Mouse (Mus musculus): ENCODE data around the gene Ehd2. TPM values are rescaled to one million over a fixed set of nuclear protein-coding genes. Genes with fewer than 3 reads are reported as not detected.
A peak's percentile ranks its signal among the peaks of the same experiment; 100 is the strongest.

Ehd2 gene
- polyA plus RNA-seq, 1 experiment from 2014 or later = 5.6 TPM

GRCm38 (mm10) chr7:15954978-15955443 lies 12.4 kb downstream of the Ehd2 start:
- H3K36me3 ChIP-seq (ENCODE audit: control insufficient read depth, insufficient read depth) = no peaks in the 10 kb centered on the region
- H3K4me1 ChIP-seq (ENCODE audit: control insufficient read depth, low read depth, low read length) = peaks cover 46% of the 10 kb centered on the region
- H3K27ac ChIP-seq (ENCODE audit: low read length) = peak overlapping the region; percentile 16
- H3K9ac ChIP-seq (ENCODE audit: low read depth, low read length) = peak overlapping the region; percentile 46; the same call in 1 of the 2 replicates
- 2% methylated on average over 19 of the region's 21 CpGs for WGBS (ENCODE audit: insufficient replicate concordance)
- peaks cover 3% of the 10 kb centered on the region; the same call in 1 of the 2 replicates for H3K27me3 ChIP-seq (ENCODE audit: control insufficient read depth, insufficient read depth, low read depth, low read length)
- ATAC-seq (ENCODE audit: low read depth) = peak; percentile 57
- H3K9me3 ChIP-seq (replicated peaks; ENCODE audit: control insufficient read depth, low read length) = no peaks in the 10 kb centered on the region
- peak overlapping the region; percentile 45 for H3K4me3 ChIP-seq (ENCODE audit: low read depth, low read length)
- H3K4me2 ChIP-seq (ENCODE audit: low read depth, low read length) = peak overlapping the region; percentile 73

- Histone ChIP-seq H3K27ac (ENCODE audit: low read length) (peak overlapping the region; percentile 16), H3K4me3 (ENCODE audit: low read depth, low read length) (no peak overlapping the region), H3K9ac (ENCODE audit: low read depth, low read length) (no peak overlapping the region), H3K36me3 (ENCODE audit: control insufficient read depth, insufficient read depth) (no peaks in the 10 kb centered on the region), H3K4me1 (ENCODE audit: control insufficient read depth, low read depth, low read length) (peaks cover 46% of the 10 kb centered on the region), H3K4me2 (ENCODE audit: low read depth, low read length) (peak overlapping the region; percentile 73), H3K27me3 (ENCODE audit: control insufficient read depth, insufficient read depth, low read depth, low read length) (peaks cover 3% of the 10 kb centered on the region; the same call in 1 of the 2 replicates), H3K9me3 (replicated peaks; ENCODE audit: control insufficient read depth, low read length) (no peaks in the 10 kb centered on the region)
- ATAC-seq (ENCODE audit: low read depth) = peak; percentile 69
- 21% methylated on average over 7 of the region's 7 CpGs for WGBS (ENCODE audit: insufficient replicate concordance)
These were observed 12.9 kb downstream of the Ehd2 start for GRCm38 (mm10) chr7:15954436-15954835.

GRCm38 (mm10) chr7:15953307-15954074 lies 13.9 kb downstream of the Ehd2 start:
- Histone ChIP-seq H3K27ac (ENCODE audit: low read length) (no peak overlapping the region; the same call in 1 of the 2 replicates), H3K4me1 (ENCODE audit: control insufficient read depth, low read depth, low read length) (peaks cover 55% of the 10 kb centered on the region), H3K4me2 (ENCODE audit: low read depth, low read length) (no peak overlapping the region), H3K9ac (ENCODE audit: low read depth, low read length) (no peak overlapping the region), H3K4me3 (ENCODE audit: low read depth, low read length) (no peak overlapping the region), H3K36me3 (ENCODE audit: control insufficient read depth, insufficient read depth) (no peaks in the 10 kb centered on the region), H3K9me3 (replicated peaks; ENCODE audit: control insufficient read depth, low read length) (no peaks in the 10 kb centered on the region), H3K27me3 (ENCODE audit: control insufficient read depth, insufficient read depth, low read depth, low read length) (peaks cover 3% of the 10 kb centered on the region; the same call in 1 of the 2 replicates)
- 41% methylated on average over 13 of the region's 13 CpGs for WGBS (ENCODE audit: insufficient replicate concordance)
- no peak for ATAC-seq (ENCODE audit: low read depth)

GRCm38 (mm10) chr7:15952416-15952815 lies 15.0 kb downstream of the Ehd2 start:
- Histone ChIP-seq H3K9me3 (replicated peaks; ENCODE audit: control insufficient read depth, low read length) (no peaks in the 10 kb centered on the region), H3K9ac (ENCODE audit: low read depth, low read length) (no peak overlapping the region), H3K4me2 (ENCODE audit: low read depth, low read length) (no peak overlapping the region), H3K36me3 (ENCODE audit: control insufficient read depth, insufficient read depth) (no peaks in the 10 kb centered on the region), H3K27me3 (ENCODE audit: control insufficient read depth, insufficient read depth, low read depth, low read length) (peaks cover 3% of the 10 kb centered on the region; the same call in 1 of the 2 replicates), H3K4me1 (ENCODE audit: control insufficient read depth, low read depth, low read length) (peaks cover 64% of the 10 kb centered on the region), H3K27ac (ENCODE audit: low read length) (peak overlapping the region; percentile 57), H3K4me3 (ENCODE audit: low read depth, low read length) (no peak overlapping the region)
- 23% methylated on average over 3 of the region's 3 CpGs for WGBS (ENCODE audit: insufficient replicate concordance)
- peak; percentile 78 for ATAC-seq (ENCODE audit: low read depth)

DNA sequence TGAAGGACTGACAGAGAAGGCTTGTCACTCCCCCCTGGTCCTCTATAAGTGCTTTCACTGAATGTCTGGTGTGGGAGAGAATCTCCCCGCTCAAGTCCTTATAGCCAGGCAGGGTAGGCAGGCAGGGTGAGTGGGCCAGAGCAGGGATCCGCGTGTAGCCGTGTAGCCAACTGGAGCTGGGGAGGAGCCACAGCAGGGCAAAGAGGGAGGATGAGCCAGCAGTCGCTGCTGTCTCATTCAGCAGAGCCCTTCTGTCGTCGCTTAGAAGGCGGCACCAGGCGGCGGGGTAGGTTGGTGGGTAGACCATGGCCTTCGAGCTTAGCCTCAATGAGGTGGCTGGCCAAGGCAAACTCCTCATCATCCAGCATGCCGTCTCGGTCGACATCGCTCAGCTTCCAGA lies 17.4 kb downstream of the Ehd2 start:
- H3K36me3 ChIP-seq (ENCODE audit: control insufficient read depth, insufficient read depth) = no peaks in the 10 kb centered on the region
- no peak for ATAC-seq (ENCODE audit: low read depth)
- no peak overlapping the region for H3K4me2 ChIP-seq (ENCODE audit: low read depth, low read length)
- H3K4me3 ChIP-seq (ENCODE audit: low read depth, low read length) = no peak overlapping the region
- peaks cover 3% of the 10 kb centered on the region; the same call in 1 of the 2 replicates for H3K27me3 ChIP-seq (ENCODE audit: control insufficient read depth, insufficient read depth, low read depth, low read length)
- peaks cover 69% of the 10 kb centered on the region for H3K4me1 ChIP-seq (ENCODE audit: control insufficient read depth, low read depth, low read length)
- H3K9me3 ChIP-seq (replicated peaks; ENCODE audit: control insufficient read depth, low read length) = no peaks in the 10 kb centered on the region
- 83% methylated on average over 15 of the region's 15 CpGs for WGBS (ENCODE audit: insufficient replicate concordance)
- no peak overlapping the region for H3K27ac ChIP-seq (ENCODE audit: low read length)
- no peak overlapping the region for H3K9ac ChIP-seq (ENCODE audit: low read depth, low read length)

- no peaks in the 10 kb centered on the region for H3K9me3 ChIP-seq (replicated peaks; ENCODE audit: control insufficient read depth, low read length)
- H3K27me3 ChIP-seq (ENCODE audit: control insufficient read depth, insufficient read depth, low read depth, low read length) = peaks cover 3% of the 10 kb centered on the region; the same call in 1 of the 2 replicates
- H3K4me3 ChIP-seq (ENCODE audit: low read depth, low read length) = no peak overlapping the region
- ATAC-seq (ENCODE audit: low read depth) = no peak
- no peak overlapping the region for H3K27ac ChIP-seq (ENCODE audit: low read length)
- H3K4me2 ChIP-seq (ENCODE audit: low read depth, low read length) = 0 out of 2 replicates have a peak overlapping the region, but pooled peaks have one; percentile 65
- WGBS (ENCODE audit: insufficient replicate concordance) = 44% methylated on average over 7 of the region's 7 CpGs
- peaks cover 69% of the 10 kb centered on the region for H3K4me1 ChIP-seq (ENCODE audit: control insufficient read depth, low read depth, low read length)
- peaks cover 1% of the 10 kb centered on the region; the same call in 1 of the 2 replicates for H3K36me3 ChIP-seq (ENCODE audit: control insufficient read depth, insufficient read depth)
- H3K9ac ChIP-seq (ENCODE audit: low read depth, low read length) = no peak overlapping the region
These were observed 18.1 kb downstream of the Ehd2 start for GRCm38 (mm10) chr7:15949216-15949790.

DNA sequence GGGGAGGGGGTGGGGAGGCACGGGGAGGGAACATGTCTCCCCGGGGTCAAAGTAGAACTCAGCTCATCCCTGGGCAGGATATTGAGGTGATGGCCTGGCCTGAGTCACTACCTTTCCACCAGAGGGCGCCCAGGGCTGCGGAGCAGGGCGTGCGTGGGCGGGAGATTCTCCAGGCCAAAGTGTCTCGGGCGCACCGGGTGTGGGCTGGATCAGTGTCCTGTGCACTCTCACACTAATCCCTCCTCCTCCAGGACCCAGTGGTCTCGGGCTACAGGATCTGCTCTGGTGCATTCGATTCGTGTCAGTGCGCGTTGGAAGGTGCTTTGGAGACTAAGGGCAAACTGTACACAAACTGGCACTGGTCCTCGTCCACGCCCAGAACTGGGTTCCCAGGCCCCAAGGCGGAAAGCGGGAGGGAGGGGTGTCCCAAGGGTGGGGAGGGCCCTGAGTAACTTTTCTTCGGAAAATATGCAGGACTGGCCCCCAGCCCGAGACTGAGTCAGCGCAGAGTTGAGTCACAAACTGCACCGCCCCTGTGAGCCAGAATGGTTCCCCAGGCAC lies 18.9 kb downstream of the Ehd2 start:
- Histone ChIP-seq H3K4me3 (ENCODE audit: low read depth, low read length) (peak overlapping the region; percentile 44), H3K27ac (ENCODE audit: low read length) (peak overlapping the region; percentile 65), H3K4me2 (ENCODE audit: low read depth, low read length) (peak overlapping the region; percentile 65), H3K27me3 (ENCODE audit: control insufficient read depth, insufficient read depth, low read depth, low read length) (peaks cover 3% of the 10 kb centered on the region; the same call in 1 of the 2 replicates), H3K9me3 (replicated peaks; ENCODE audit: control insufficient read depth, low read length) (no peaks in the 10 kb centered on the region), H3K36me3 (ENCODE audit: control insufficient read depth, insufficient read depth) (peaks cover 10% of the 10 kb centered on the region), H3K9ac (ENCODE audit: low read depth, low read length) (peak overlapping the region; percentile 63), H3K4me1 (ENCODE audit: control insufficient read depth, low read depth, low read length) (peaks cover 62% of the 10 kb centered on the region)
- peak; percentile 60 for ATAC-seq (ENCODE audit: low read depth)
- WGBS (ENCODE audit: insufficient replicate concordance) = 2% methylated on average over 23 of the region's 23 CpGs

DNA sequence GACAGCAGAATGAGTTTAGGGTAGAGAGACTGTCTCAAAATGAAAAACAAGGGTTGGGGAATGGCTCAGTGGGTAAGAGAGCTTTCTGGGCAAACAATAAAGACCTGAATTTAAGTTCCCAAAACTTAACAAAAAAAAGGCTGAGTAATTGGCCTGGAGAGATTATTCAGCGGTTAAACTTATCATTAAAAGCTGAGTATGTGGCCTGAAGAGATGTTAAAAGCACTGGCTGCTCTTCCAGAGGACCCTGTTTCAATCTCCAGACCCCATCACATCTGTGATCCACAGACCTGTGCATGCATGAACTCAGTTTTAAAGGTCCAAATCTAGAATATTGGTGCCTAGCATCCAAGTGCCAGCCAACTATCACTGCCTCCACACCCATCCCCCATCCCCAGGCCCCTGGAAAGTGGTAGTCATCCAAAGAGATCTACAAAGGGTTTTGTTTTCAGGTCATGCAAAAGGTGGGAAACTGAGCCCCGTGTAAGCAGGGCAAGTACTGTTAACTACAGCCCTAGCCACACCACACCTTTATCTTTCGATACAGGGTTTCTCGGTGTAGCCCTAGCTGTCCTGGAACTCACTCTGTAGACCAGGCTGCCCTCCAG lies 19.6 kb downstream of the Ehd2 start:
- Histone ChIP-seq H3K27me3 (ENCODE audit: control insufficient read depth, insufficient read depth, low read depth, low read length) (peaks cover 3% of the 10 kb centered on the region; the same call in 1 of the 2 replicates), H3K9me3 (replicated peaks; ENCODE audit: control insufficient read depth, low read length) (no peaks in the 10 kb centered on the region), H3K4me1 (ENCODE audit: control insufficient read depth, low read depth, low read length) (peaks cover 57% of the 10 kb centered on the region), H3K36me3 (ENCODE audit: control insufficient read depth, insufficient read depth) (peaks cover 11% of the 10 kb centered on the region), H3K4me2 (ENCODE audit: low read depth, low read length) (peak overlapping the region; percentile 65), H3K9ac (ENCODE audit: low read depth, low read length) (no peak overlapping the region; the same call in 1 of the 2 replicates), H3K4me3 (ENCODE audit: low read depth, low read length) (no peak overlapping the region), H3K27ac (ENCODE audit: low read length) (peak overlapping the region; percentile 65)
- no peak for ATAC-seq (ENCODE audit: low read depth)
- WGBS (ENCODE audit: insufficient replicate concordance) = 21% methylated on average over 4 of the region's 4 CpGs
